Mouse (Mus musculus) bone marrow macrophage, adult 2 months (primary cell): ENCODE results near the gene Cep126.

ENCODE experiments used
- CTCF ChIP-seq: IDR thresholded peaks from 2 replicates; pipeline ENCODE4 v1.5.1; 2012; ENCODE audit warnings: low read depth, mild to moderate bottlenecking, low read length, moderate library complexity
- POLR2A ChIP-seq: IDR thresholded peaks from 2 replicates; pipeline ENCODE4 v1.6.1; 2012; ENCODE audit warnings: mild to moderate bottlenecking, low read depth, low read length, borderline replicate concordance

DNA sequence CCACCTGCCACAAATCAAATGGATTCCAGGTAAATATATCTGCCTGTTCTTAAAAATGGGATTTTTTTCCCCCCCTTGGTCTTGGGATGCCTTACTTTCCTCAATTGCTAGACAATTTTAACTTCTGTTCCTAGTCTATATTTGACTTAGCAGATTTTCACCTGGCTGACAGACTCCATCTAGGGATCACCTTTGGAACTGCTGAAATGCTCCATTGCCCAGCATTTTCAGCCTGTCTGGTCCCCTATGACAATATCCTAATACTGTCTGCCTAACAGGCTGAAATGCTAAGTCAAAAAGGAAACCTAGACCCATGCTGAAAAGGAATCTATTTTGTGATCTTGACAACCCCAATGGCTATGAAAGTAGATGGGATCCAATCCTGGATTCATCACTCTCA, 59.7 kb downstream of the Cep126 start:
- TF ChIP-seq CTCF (no peak), POLR2A (no peak)
